Mouse (Mus musculus) megakaryocyte, embryonic 14.5 days (primary cell): ENCODE measurements around the gene Gtf2f1.

Experiments
- FLI1 ChIP-seq: IDR thresholded peaks from 2 replicates; pipeline ENCODE4 v1.6.1; 2012; ENCODE audit warnings: low read length, inconsistent platforms, mixed read lengths
- GATA1 ChIP-seq: IDR thresholded peaks from 3 replicates; pipeline ENCODE4 v1.6.1; 2012; ENCODE audit warnings: mixed read lengths, low read length, inconsistent platforms, borderline replicate concordance

- TF ChIP-seq GATA1 (no peak), FLI1 (no peak)
Measured at GRCm38 (mm10) chr17:56988441-56988840, 22.6 kb downstream of the Gtf2f1 start.
